Mouse (Mus musculus) testis, adult 2 months (tissue): ENCODE data around the gene Tnik.

Source experiments
- CTCF ChIP-seq: fragments of 200-500 bp; IDR thresholded peaks from 2 replicates; pipeline ENCODE4 v1.5.1; 2012; ENCODE audit warnings: low read depth, mild to moderate bottlenecking, inconsistent platforms, low read length, moderate library complexity; ENCODE audit not compliant: control insufficient read depth, insufficient read depth, insufficient replicate concordance
- POLR2A ChIP-seq: fragments of 200-500 bp; IDR thresholded peaks from 2 replicates; pipeline ENCODE4 v1.6.1; 2012; ENCODE audit warnings: low read depth, mild to moderate bottlenecking, inconsistent platforms, low read length, moderate library complexity; ENCODE audit not compliant: control insufficient read depth

DNA sequence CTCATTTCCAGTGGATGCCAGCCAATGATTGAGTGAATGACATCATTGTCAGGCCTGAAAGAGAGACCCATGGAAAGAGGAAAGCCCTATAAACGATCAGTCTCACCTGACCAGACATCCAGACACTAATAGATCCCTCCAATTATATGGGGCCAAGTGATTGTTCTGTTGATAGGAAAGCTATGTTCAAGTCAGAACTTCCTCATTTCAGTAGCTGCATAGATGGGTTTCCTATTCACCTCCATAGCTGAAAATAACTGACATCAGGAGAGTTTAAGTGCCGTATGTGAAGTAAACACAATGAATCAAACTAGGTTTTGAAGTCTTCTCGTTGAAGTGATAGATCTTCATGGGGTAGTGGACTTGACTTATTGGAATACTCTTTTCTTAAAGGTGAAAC, 239.7 kb downstream of the Tnik start:
- TF ChIP-seq CTCF = no peak
- TF ChIP-seq POLR2A = no peak
